Mouse (Mus musculus): ENCODE measurements at regions not wholly inside any gene's neighbourhood (a gene's known extent, or its start where the extent isn't known, plus 50 kb on each side); places are given as distances from the start of the nearest gene placed in this dataset.

DNA sequence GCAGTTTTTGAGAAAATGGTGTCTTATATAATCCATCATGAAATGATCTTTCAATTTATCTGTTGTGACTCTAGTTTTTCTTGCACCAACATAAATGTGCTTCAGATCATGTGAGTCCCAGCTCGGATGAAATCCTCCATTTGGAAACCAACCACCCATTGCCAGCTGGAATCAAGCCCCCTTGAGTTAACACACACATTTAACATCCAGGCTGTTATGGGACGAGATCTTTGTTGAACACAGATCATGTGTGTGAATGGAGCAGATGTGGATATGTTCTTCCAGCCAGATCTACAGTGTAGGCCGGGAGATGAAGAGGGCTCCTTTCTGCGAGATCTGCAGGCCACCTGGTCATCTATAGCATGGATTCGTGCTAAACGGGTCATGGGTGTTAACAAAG lies 188.4 kb upstream of the Gimd1 start:
- no peaks in the 10 kb centered on the region for H3K36me3 ChIP-seq (ENCODE audit: control insufficient read depth, insufficient read depth, low read length, poor library complexity, severe bottlenecking)
- no peaks in the 10 kb centered on the region for H3K27me3 ChIP-seq (ENCODE audit: control insufficient read depth, insufficient read depth, low read length, poor library complexity, severe bottlenecking)
- no peak overlapping the region for H3K9ac ChIP-seq (ENCODE audit: low read depth, poor library complexity, severe bottlenecking)
- no peak overlapping the region for H3K27ac ChIP-seq (ENCODE audit: insufficient read depth, low read length)
- H3K4me3 ChIP-seq (ENCODE audit: low read depth, low read length), result no peak overlapping the region
- H3K4me1 ChIP-seq (ENCODE audit: control insufficient read depth, insufficient read depth, low read length), result no peaks in the 10 kb centered on the region
- H3K9me3 ChIP-seq (replicated peaks; ENCODE audit: control insufficient read depth, insufficient read depth, low read length, poor library complexity, severe bottlenecking), result no peaks in the 10 kb centered on the region
- TF ChIP-seq EP300 (IDR thresholded peaks at IDR 0.05; ENCODE audit: insufficient read depth, low read depth, low read length) (no peak), POLR2A (IDR thresholded peaks at IDR 0.05; ENCODE audit: insufficient read depth, low read length) (no peak), CTCF (IDR thresholded peaks at IDR 0.05; ENCODE audit: low read depth, low read length) (no peak)

DNA sequence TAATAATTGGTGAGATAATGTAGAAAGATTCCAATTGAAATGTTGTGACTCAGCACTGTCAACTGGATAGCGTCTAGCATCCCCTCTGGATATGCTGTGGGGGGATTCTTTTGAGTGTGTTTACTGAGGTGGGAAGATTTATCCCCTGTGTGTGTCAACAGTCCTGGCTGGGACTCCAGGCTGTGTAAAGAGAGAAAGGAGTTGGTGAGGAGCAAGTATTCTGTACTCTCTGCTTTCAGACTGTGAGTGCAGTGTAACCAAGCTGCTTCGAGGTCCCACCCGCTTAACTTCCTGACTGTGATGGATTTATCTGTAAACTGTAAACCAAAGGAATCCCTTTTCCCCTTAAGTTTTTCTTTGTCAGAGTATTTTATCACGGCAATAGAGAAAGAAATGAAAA lies 175.7 kb upstream of the Gimd1 start:
- Histone ChIP-seq H3K27me3 (ENCODE audit: control insufficient read depth, insufficient read depth, low read length, poor library complexity, severe bottlenecking) (no peaks in the 10 kb centered on the region), H3K4me3 (ENCODE audit: low read depth, low read length) (no peak overlapping the region), H3K9ac (ENCODE audit: low read depth, poor library complexity, severe bottlenecking) (no peak overlapping the region), H3K9me3 (replicated peaks; ENCODE audit: control insufficient read depth, insufficient read depth, low read length, poor library complexity, severe bottlenecking) (no peaks in the 10 kb centered on the region), H3K36me3 (ENCODE audit: control insufficient read depth, insufficient read depth, low read length, poor library complexity, severe bottlenecking) (no peaks in the 10 kb centered on the region), H3K27ac (ENCODE audit: insufficient read depth, low read length) (no peak overlapping the region), H3K4me1 (ENCODE audit: control insufficient read depth, insufficient read depth, low read length) (no peaks in the 10 kb centered on the region)
- TF ChIP-seq POLR2A (IDR thresholded peaks at IDR 0.05; ENCODE audit: insufficient read depth, low read length) (no peak), EP300 (IDR thresholded peaks at IDR 0.05; ENCODE audit: insufficient read depth, low read depth, low read length) (no peak), CTCF (IDR thresholded peaks at IDR 0.05; ENCODE audit: low read depth, low read length) (no peak)

DNA sequence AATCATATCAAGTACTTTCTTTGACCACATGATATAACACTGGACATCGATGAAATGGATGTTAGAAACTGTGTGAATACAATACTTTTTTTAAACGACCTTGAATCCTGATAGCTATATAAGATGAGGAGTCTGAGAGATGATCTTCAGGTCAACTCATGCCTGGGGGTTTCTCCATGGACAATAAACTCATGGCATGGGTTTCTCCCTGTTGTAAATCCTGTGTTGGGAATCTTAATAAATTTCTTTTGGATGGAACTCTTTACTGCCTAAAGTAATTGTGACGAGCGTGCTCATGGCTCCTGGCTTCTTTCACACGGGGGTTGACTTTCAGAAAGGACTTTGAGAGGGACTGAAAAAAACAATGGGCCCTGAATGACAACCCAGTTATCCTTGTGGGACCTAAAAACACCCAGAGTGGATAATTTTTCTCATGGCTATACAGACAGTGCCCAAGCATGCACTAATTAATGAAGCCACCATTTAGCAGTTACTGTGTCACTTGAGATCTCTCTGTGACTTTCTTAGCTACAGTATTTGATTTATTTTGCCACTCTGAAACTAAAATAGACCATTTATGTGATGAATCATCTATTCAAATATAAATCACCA lies 167.2 kb upstream of the Gimd1 start:
- Histone ChIP-seq H3K36me3 (ENCODE audit: control insufficient read depth, insufficient read depth, low read length, poor library complexity, severe bottlenecking) (no peaks in the 10 kb centered on the region), H3K9me3 (replicated peaks; ENCODE audit: control insufficient read depth, insufficient read depth, low read length, poor library complexity, severe bottlenecking) (no peaks in the 10 kb centered on the region), H3K27ac (ENCODE audit: insufficient read depth, low read length) (no peak overlapping the region), H3K27me3 (ENCODE audit: control insufficient read depth, insufficient read depth, low read length, poor library complexity, severe bottlenecking) (no peaks in the 10 kb centered on the region), H3K9ac (ENCODE audit: low read depth, poor library complexity, severe bottlenecking) (no peak overlapping the region), H3K4me1 (ENCODE audit: control insufficient read depth, insufficient read depth, low read length) (no peaks in the 10 kb centered on the region), H3K4me3 (ENCODE audit: low read depth, low read length) (no peak overlapping the region)
- TF ChIP-seq EP300 (IDR thresholded peaks at IDR 0.05; ENCODE audit: insufficient read depth, low read depth, low read length), result no peak
- no peak for TF ChIP-seq CTCF (IDR thresholded peaks at IDR 0.05; ENCODE audit: low read depth, low read length)
- no peak for TF ChIP-seq POLR2A (IDR thresholded peaks at IDR 0.05; ENCODE audit: insufficient read depth, low read length)

DNA sequence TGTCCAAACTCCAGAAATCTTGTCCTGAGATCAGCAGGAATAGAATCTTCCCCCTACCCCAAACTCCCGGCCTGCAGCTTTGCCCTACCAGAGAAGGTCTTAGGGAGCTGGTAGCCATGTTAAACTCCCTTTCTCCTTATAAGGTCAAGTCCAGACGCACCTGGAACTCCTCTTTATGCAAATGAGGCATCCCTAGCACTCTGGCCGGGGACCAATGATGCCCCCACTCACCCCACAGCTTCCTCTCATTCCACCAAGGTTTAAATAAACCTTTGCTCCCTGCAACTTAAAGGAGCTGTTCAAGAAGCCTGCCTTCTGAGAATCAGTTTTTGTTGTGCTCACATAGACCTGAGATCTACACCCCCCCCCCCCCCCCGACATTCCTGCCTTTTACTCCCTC lies 158.6 kb upstream of the Gimd1 start:
- TF ChIP-seq EP300 (IDR thresholded peaks at IDR 0.05; ENCODE audit: insufficient read depth, low read depth, low read length) (no peak), CTCF (IDR thresholded peaks at IDR 0.05; ENCODE audit: low read depth, low read length) (no peak), POLR2A (IDR thresholded peaks at IDR 0.05; ENCODE audit: insufficient read depth, low read length) (no peak)
- Histone ChIP-seq H3K4me1 (ENCODE audit: control insufficient read depth, insufficient read depth, low read length) (no peaks in the 10 kb centered on the region), H3K27me3 (ENCODE audit: control insufficient read depth, insufficient read depth, low read length, poor library complexity, severe bottlenecking) (no peaks in the 10 kb centered on the region), H3K36me3 (ENCODE audit: control insufficient read depth, insufficient read depth, low read length, poor library complexity, severe bottlenecking) (no peaks in the 10 kb centered on the region), H3K9ac (ENCODE audit: low read depth, poor library complexity, severe bottlenecking) (no peak overlapping the region), H3K9me3 (replicated peaks; ENCODE audit: control insufficient read depth, insufficient read depth, low read length, poor library complexity, severe bottlenecking) (no peaks in the 10 kb centered on the region), H3K4me3 (ENCODE audit: low read depth, low read length) (no peak overlapping the region), H3K27ac (ENCODE audit: insufficient read depth, low read length) (peak overlapping the region; percentile 48)

DNA sequence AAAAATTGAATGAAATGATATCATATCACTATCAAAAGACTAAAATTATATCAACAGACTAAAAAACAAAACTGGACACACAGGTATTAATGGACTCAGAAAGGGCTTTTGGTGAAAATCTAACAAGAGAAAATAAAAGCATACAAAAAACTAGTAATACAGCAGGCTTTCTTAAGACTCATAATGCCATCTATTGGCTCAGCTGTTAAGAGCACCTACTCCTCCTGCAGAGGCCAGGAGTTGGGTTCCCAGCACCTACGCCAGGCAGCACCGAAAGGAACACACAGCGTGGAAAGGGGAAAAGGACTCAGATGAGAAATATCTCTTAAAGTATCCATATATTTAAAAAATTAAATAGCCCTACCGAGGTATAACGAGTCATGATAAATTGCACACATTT lies 151.9 kb upstream of the Gimd1 start:
- Histone ChIP-seq H3K27me3 (ENCODE audit: control insufficient read depth, insufficient read depth, low read length, poor library complexity, severe bottlenecking) (no peaks in the 10 kb centered on the region), H3K4me3 (ENCODE audit: low read depth, low read length) (no peak overlapping the region), H3K36me3 (ENCODE audit: control insufficient read depth, insufficient read depth, low read length, poor library complexity, severe bottlenecking) (no peaks in the 10 kb centered on the region), H3K9ac (ENCODE audit: low read depth, poor library complexity, severe bottlenecking) (no peak overlapping the region), H3K27ac (ENCODE audit: insufficient read depth, low read length) (no peak overlapping the region), H3K9me3 (replicated peaks; ENCODE audit: control insufficient read depth, insufficient read depth, low read length, poor library complexity, severe bottlenecking) (no peaks in the 10 kb centered on the region), H3K4me1 (ENCODE audit: control insufficient read depth, insufficient read depth, low read length) (no peaks in the 10 kb centered on the region)
- TF ChIP-seq POLR2A (IDR thresholded peaks at IDR 0.05; ENCODE audit: insufficient read depth, low read length), result no peak
- TF ChIP-seq CTCF (IDR thresholded peaks at IDR 0.05; ENCODE audit: low read depth, low read length), result no peak
- no peak for TF ChIP-seq EP300 (IDR thresholded peaks at IDR 0.05; ENCODE audit: insufficient read depth, low read depth, low read length)

DNA sequence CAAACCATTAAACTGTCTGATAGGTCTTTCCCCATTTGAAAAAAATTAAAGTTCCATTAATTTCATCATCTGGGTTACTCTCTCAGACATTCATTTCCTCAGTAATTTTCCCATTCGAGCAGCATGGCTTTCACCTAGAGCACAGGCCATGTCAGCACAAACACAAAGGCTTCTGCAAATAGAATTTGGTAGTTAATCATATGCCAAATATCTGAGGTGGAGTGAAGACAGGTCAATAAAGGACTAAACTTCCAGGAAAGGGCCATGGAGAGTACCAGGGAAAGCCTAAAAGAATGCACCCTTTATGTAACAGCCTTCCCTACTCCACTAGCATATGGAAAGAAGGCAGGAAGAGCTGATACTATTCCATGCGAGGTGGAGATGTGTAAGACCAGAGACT lies 150.3 kb upstream of the Gimd1 start:
- no peak overlapping the region for H3K4me3 ChIP-seq (ENCODE audit: low read depth, low read length)

More for the DNA sequence above, 150.3 kb upstream of the Gimd1 start:
- no peaks in the 10 kb centered on the region for H3K9me3 ChIP-seq (replicated peaks; ENCODE audit: control insufficient read depth, insufficient read depth, low read length, poor library complexity, severe bottlenecking)
- H3K4me1 ChIP-seq (ENCODE audit: control insufficient read depth, insufficient read depth, low read length), result no peaks in the 10 kb centered on the region
- no peaks in the 10 kb centered on the region for H3K27me3 ChIP-seq (ENCODE audit: control insufficient read depth, insufficient read depth, low read length, poor library complexity, severe bottlenecking)
- no peak overlapping the region for H3K27ac ChIP-seq (ENCODE audit: insufficient read depth, low read length)
- H3K36me3 ChIP-seq (ENCODE audit: control insufficient read depth, insufficient read depth, low read length, poor library complexity, severe bottlenecking), result no peaks in the 10 kb centered on the region
- H3K9ac ChIP-seq (ENCODE audit: low read depth, poor library complexity, severe bottlenecking), result no peak overlapping the region
- TF ChIP-seq POLR2A (IDR thresholded peaks at IDR 0.05; ENCODE audit: insufficient read depth, low read length) (no peak), CTCF (IDR thresholded peaks at IDR 0.05; ENCODE audit: low read depth, low read length) (no peak), EP300 (IDR thresholded peaks at IDR 0.05; ENCODE audit: insufficient read depth, low read depth, low read length) (no peak)

Data from ES-Bruce4 (cell line).